Mouse (Mus musculus): ENCODE results near the gene Gm13276.
A peak's percentile ranks its signal among the peaks of the same experiment; 100 is the strongest.
"Not testable (repeated sequence)": the region's sequence is repeated elsewhere in the genome, so short reads cannot be mapped to it uniquely, and the experiment has no call there.

Gm13276 gene

DNA sequence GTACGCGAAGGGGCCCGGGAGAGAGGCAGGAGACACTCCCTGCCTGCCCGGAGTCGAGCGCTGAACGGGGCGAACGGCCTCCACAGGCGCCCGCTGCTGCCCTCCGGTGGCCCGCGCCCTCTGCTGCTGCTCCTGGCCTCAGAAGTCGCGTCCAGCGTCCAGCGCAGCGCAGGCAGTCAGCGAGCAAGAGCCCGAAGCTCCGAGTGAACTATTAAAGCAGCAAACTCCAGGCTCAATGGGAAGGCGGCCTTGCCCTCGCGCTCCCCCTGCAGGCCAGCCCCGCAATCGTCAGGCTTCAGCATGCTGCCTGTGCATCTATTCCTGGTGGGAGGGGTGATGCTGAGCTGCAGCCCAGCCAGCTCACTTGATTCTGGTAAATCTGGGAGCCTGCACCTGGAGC lies at the start of gene Gm13276:
TSS of gene Gm13276 (plus strand) at position 301 of the 400 bp plus-strand sequence.
- DNase-seq: not testable (repeated sequence)

DNA sequence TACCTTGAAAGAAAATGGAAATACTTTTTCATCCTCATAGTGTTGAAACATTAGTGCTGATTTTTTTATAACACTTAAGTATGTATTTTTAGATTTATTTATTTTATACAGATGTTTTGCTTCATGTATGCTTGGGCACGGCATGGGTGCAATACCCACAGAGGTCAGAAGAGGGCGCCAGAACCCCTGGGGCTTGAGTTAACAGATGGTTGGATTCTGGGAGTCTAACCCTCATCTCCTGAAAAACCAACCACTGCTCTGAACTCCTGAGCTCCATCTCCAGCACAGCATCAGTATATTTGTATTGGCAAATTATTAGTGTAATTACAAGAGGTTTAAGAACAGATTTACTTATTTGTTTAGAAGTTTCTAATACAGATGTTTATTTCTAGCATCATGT lies 47.0 kb upstream of the Gm13276 start:
- no peak for DNase-seq

DNA sequence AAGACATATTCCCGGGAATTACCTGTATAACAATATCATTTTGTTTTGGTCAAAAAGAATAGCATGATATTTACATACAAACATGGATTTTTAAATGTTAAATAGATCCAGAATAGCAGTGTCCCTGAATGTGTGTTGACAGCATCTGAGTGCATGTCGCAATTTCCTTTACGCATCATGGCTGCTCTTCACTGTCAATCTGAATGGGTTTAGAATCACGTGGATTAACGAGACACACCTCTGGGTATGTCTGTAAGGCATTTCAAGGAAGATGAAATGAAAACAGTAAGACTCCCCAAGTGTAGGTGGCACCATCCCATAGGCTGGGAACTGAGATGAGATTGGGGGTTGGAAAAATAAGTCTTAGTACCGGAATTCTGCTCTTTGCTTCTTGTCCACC lies 46.5 kb upstream of the Gm13276 start:
- DNase-seq: no peak

DNA sequence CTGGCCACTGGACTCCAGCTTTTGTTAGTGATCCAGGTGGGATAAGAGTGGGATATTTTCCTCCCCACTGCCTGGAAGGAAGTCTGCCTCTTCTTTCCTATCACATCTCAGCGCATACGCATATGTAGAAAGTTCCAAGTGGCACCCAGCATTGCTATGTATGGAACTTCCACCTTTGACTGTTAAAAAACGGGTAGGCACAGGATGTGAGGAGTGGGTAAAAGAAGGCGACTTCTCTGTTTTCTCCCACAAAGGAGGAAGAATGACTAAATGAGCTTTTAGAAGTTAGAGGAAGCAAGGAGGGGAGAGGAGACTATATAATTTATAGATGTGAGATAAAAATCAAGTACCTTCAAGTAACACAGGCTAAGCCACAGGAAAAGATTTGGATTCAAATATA lies 44.1 kb upstream of the Gm13276 start:
- no peak for DNase-seq

DNA sequence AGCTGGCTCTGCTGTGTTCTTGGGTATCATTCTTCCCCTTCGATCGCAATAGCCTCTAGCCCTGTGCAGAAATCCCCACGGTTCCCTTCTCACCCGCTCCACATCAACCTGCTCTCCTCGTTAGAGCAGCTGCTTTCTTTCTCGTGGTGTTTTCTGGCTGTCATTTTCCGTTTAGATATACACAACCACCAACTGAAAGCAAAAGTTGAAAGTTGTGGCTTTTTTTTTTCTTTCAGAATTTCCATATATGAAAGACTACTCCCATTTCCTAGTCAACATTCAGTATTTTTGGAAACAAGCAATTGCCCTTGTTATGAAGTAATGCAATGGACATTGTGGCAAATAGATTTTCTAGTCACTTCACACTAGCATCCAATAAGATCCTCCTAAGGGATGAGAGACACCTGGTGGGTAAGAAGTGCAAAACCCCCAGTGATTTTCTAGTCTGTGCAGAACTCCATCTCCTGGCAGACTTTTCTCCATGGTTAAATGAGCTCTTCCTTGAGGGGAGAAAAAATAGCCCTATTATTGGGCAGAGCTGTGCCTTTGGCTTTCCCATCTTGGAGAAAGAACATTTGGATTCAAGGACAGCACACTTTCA lies 42.6 kb upstream of the Gm13276 start:
- no peak for DNase-seq

DNA sequence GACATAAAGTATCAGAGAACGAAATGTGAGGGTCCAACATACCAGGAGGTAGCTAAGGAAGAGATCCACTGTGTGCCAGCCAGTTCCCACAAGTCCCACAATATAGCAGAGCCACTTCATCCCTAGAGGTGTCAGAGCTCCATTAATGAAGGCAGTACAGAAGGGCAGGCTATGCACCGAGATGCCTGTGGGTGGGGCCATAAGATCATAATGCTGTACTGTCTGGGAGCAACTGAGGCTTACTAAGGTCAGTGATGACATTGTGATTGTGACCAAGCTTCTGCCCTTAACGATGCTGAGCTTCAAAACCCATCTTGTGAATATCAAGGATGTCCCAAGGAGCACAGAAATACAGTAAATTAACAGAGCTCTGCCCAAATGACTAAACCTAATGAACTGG lies 41.3 kb upstream of the Gm13276 start:
- no peak for DNase-seq

DNA sequence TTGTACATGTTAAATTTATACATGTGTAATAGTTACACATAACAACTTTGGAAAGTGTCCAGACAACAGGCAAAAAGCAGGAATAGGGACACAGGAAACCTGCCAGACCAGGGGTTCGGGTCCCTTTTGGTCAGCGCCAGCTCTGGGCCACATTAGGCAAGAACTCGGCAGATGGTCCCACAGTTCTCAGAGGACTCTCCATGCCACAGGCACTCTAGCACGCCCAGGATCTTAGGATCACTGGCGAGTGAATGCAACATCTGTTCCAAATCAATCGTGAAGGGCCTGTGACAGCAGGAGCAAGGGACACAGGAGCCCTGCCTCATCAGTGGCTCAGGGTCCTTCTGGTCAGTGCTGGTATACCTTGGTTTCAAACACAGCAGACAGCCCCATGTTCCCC lies 35.6 kb upstream of the Gm13276 start:
- DNase-seq: no peak

DNA sequence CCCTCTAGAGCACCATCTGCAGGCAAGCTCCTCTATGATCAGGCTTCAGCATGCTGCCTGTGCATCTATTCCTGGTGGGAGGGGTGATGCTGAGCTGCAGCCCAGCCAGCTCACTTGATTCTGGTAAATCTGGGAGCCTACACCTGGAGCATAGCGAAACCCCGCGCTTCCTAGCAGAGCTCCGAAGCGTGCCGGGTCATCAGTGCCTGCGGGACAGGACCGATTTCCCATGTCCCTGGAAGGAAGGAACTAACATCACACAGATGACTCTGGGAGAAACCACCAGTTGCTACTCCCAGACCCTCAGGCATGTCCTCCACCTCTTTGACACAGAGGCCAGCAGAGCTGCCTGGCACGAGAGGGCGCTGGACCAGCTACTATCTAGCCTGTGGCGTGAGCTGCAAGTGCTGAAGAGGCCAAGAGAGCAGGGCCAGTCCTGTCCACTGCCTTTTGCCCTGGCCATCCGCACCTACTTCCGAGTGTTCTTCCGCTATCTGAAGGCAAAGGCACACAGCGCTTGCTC lies 30.6 kb upstream of the Gm13276 start, which contains the start of gene Gm13271:
TSS of gene Gm13271 (plus strand) at position 51 of the 523 bp plus-strand sequence.
- DNase-seq: peak; percentile 82

DNA sequence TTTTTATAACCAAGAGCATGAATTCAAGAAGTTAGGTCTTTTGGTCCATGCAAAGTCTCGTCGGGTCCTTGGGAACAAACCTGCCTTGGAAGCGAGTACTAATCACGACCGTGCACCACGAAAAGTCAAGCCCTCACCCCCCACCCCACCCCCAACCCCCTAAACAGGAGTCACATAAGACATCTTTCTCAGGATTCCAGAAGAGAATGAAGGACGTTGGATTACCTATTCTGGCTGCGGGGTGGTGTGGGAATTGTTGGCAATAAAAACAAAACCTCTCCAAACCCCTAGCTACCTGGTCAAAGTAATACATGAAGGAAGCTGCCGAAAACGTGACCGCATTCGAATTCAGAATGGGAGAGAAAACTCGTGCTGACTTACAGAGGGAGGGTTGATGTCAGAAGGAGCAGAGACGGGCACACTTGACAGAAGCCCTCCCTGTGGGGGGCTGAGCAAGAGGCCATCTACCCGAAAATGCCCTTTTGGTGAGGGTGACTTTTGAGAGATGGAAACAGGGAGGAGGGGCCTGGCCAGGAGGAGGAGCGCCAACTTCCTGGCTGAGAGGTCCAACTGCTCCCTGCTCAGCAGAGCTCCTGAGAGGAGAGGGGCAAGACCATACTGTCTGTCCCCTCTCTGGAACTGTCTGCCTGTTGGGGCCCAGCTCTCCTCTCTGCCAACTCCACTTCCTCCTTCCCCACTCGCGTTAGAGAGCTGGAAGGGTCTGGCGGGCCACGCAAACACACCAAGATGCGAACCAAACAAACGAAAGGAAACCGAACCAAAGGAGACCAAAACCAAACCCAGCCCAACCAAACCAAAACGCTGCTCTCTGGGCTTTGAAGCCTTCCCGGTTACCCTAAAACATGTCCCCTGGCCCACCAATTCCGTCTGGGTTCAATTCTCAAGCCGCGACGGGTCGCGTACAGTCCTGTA lies 28.7 kb upstream of the Gm13276 start:
- not testable (repeated sequence) for DNase-seq

DNA sequence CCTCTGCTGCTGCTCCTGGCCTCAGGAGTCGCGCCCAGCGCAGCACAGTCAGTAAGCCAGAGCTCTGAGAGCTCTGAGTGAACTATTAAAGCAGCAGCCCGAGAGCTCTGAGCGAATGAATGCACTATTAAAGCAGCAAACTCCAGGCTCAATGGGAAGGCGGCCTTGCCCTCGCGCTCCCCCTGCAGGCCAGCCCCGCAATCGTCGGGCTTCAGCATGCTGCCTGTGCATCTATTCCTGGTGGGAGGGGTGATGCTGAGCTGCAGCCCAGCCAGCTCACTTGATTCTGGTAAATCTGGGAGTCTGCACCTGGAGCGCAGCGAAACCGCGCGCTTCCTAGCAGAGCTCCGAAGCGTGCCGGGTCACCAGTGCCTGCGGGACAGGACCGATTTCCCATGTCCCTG lies 27.9 kb upstream of the Gm13276 start:
- DNase-seq: peak; percentile 93

DNA sequence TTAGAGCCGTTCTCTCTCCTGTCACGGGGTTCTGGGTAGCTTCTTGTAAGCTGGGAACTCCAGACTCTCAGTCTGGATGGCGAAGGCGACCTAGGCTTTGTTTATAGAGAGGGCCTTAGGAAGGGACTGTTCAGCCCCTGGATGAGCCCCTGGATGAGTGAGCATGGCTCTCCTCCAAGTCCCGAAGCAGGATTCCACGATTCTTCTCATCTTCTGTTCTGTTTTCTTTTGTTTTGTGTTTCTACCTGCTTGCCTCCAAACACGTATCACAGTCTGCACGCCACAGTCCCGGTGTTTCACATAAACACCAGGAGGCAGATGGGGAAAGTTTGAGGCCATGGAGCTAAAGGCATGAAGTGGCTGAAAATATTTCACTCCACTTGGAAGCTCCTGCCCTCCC lies 26.8 kb upstream of the Gm13276 start:
- DNase-seq: peak; percentile 33

DNA sequence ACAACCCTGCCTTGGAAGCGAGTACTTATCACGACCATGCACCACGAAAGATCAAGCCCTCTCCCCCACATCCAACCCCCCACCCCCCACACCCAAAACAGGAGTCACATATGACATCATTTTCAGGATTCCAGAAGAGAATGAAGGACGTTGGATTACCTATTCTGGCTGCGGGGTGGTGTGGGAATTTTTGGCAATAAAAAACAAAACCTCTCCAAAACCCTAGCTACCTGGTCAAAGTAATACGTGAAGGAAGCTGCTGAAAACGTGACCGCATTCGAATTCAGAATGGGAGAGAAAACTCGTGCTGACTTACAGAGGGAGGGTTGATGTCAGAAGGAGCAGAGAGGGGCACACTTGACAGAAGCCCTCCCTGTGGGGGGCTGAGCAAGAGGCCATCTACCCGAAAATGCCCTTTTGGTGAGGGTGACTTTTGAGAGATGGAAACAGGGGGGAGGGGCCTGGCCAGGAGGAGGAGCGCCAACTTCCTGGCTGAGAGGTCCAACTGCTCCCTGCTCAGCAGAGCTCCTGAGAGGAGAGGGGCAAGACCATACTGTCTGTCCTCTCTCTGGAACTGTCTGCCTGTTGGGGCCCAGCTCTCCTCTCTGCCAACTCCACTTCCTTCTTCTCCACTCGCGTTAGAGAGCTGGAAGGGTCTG lies 25.8 kb upstream of the Gm13276 start, which contains the start of gene Gm13283:
TSS of gene Gm13283 (plus strand) at position 510 of the 659 bp plus-strand sequence.
- DNase-seq: peak; percentile 60

DNA sequence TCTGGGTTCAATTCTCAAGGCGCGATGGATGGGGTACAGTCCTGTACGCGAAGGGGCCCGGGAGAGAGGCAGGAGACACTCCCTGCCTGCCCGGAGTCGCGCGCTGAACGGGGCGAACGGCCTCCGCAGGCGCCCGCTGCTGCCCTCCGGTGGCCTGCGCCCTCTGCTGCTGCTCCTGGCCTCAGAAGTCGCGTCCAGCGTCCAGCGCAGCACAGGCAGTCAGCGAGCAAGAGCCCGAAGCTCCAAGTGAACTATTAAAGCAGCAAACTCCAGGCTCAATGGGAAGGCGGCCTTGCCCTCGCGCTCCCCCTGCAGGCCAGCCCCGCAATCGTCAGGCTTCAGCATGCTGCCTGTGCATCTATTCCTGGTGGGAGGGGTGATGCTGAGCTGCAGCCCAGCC lies 25.1 kb upstream of the Gm13276 start:
- peak; percentile 66 for DNase-seq

DNA sequence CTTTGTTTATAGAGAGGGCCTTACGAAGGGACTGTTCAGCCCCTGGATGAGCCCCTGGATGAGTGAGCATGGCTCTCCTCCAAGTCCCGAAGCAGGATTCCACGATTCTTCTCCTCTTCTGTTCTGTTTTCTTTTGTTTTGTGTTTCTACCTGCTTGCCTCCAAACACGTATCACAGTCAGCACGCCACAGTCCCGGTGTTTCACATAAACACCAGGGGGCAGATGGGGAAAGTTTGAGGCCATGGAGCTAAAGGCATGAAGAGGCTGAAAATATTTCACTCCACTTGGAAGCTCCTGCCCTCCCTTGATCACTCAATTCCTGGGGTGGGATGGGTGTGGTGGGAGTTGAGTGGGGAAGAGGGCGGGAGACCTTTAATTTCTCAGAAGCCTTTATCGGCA lies 23.7 kb upstream of the Gm13276 start:
- DNase-seq: peak; percentile 78

DNA sequence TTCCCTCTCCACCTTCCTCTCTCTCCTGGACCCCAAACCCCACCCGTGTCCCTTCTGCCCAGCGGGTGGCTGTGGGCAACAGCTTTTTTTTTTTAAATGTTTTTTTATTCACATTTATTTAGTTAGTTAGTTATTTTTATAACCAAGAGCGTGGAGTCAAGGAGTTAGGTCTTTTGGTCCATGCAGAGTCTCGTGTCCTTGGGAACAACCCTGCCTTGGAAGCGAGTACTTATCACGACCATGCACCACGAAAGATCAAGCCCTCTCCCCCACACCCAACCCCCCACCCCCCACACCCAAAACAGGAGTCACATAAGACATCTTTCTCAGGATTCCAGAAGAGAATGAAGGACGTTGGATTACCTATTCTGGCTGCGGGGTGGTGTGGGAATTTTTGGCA lies 23.2 kb upstream of the Gm13276 start:
- not testable (repeated sequence) for DNase-seq

DNA sequence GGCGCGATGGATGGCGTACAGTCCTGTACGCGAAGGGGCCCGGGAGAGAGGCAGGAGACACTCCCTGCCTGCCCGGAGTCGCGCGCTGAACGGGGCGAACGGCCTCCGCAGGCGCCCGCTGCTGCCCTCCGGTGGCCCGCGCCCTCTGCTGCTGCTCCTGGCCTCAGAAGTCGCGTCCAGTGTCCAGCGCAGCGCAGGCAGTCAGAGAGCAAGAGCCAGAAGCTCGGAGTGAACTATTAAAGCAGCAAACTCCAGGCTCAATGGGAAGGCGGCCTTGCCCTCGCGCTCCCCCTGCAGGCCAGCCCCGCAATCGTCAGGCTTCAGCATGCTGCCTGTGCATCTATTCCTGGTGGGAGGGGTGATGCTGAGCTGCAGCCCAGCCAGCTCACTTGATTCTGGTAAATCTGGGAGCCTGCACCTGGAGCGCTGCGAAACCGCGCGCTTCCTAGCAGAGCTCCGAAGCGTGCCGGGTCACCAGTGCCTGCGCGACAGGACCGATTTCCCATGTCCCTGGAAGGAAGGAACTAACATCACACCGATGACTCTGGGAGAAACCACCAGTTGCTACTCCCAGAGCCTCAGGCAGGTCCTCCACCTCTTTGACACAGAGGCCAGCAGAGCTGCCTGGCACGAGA lies 22.0 kb upstream of the Gm13276 start:
- DNase-seq: peak; percentile 42

DNA sequence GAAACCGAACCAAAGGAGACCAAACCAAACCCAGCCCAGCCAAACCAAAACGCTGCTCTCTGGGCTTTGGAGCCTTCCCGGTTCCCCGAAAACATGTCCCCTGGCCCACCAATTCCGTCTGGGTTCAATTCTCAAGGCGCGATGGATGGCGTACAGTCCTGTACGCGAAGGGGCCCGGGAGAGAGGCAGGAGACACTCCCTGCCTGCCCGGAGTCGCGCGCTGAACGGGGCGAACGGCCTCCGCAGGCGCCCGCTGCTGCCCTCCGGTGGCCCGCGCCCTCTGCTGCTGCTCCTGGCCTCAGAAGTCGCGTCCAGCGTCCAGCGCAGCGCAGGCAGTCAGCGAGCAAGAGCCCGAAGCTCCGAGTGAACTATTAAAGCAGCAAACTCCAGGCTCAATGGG lies 12.0 kb upstream of the Gm13276 start, which contains the start of gene Gm13290:
TSS of gene Gm13290 (plus strand) at position 301 of the 400 bp plus-strand sequence.
- DNase-seq: not testable (repeated sequence)

DNA sequence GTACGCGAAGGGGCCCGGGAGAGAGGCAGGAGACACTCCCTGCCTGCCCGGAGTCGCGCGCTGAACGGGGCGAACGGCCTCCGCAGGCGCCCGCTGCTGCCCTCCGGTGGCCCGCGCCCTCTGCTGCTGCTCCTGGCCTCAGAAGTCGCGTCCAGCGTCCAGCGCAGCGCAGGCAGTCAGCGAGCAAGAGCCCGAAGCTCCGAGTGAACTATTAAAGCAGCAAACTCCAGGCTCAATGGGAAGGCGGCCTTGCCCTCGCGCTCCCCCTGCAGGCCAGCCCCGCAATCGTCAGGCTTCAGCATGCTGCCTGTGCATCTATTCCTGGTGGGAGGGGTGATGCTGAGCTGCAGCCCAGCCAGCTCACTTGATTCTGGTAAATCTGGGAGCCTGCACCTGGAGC lies 8.9 kb upstream of the Gm13276 start, which contains the start of gene Gm13289:
TSS of gene Gm13289 (plus strand) at position 301 of the 400 bp plus-strand sequence.
- DNase-seq: not testable (repeated sequence)

DNA sequence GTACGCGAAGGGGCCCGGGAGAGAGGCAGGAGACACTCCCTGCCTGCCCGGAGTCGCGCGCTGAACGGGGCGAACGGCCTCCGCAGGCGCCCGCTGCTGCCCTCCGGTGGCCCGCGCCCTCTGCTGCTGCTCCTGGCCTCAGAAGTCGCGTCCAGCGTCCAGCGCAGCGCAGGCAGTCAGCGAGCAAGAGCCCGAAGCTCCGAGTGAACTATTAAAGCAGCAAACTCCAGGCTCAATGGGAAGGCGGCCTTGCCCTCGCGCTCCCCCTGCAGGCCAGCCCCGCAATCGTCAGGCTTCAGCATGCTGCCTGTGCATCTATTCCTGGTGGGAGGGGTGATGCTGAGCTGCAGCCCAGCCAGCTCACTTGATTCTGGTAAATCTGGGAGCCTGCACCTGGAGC lies 6.0 kb upstream of the Gm13276 start, which contains the start of gene Gm13272:
TSS of gene Gm13272 (plus strand) at position 301 of the 400 bp plus-strand sequence.
- not testable (repeated sequence) for DNase-seq

DNA sequence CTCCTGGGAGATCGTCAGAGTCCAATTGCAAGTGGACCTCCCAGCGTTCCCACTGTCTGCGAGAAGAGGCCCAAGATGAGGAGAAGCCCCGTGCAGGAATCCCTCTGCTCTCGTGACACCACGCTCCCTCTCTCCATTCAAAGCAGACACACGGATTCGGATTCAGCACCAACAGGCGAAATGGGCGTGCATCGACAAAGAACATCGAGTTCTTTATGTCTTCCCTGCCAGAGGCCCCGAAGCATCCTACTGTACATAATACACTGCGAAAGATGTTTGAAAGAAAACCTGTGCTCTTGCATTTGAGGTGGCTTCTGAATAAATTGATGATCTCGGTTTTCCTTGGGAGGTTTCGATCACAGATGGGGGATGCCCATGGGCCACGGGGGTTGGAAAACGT lies 5.2 kb upstream of the Gm13276 start:
- not testable (repeated sequence) for DNase-seq

DNA sequence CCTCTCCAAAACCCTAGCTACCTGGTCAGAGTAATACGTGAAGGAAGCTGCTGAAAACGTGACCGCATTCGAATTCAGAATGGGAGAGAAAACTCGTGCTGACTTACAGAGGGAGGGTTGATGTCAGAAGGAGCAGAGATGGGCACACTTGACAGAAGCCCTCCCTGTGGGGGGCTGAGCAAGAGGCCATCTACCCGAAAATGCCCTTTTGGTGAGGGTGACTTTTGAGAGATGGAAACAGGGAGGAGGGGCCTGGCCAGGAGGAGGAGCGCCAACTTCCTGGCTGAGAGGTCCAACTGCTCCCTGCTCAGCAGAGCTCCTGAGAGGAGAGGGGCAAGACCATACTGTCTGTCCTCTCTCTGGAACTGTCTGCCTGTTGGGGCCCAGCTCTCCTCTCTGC lies 3.7 kb upstream of the Gm13276 start, which contains the start of gene Ifnz:
TSS of gene Ifnz (plus strand) at position 301 of the 400 bp plus-strand sequence.
- not testable (repeated sequence) for DNase-seq

DNA sequence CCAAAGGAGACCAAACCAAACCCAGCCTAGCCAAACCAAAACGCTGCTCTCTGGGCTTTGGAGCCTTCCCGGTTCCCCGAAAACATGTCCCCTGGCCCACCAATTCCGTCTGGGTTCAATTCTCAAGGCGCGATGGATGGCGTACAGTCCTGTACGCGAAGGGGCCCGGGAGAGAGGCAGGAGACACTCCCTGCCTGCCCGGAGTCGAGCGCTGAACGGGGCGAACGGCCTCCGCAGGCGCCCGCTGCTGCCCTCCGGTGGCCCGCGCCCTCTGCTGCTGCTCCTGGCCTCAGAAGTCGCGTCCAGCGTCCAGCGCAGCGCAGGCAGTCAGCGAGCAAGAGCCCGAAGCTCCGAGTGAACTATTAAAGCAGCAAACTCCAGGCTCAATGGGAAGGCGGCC lies 3.2 kb upstream of the Gm13276 start:
- DNase-seq: not testable (repeated sequence)
